In the genomic region with DNA sequence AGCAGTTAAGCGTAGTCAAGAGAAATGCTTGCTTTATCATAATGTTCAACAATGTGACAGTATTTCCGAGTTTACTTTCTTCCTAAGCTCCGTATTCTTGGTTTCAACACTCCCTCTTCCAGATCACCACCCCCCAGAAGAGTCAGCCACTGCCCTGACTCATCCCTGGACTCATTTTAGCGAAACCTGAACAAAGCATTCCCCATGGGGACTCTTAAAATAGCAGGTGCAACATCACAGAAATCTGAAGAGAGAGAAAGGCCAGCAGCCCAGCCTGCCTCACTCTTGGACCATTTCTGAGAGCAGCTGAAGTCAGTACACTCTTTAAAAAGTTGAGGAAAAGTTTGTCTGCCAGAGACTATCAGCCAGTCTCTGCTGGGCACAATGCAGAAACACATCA, we compare ENCODE assay signal across 8 mouse cellular contexts. TPM values are rescaled to one million over a fixed set of nuclear protein-coding genes. Genes with fewer than 3 reads are reported as not detected.
A peak's percentile ranks its signal among the peaks of the same experiment; 100 is the strongest.
DNase-seq lines count a peak whose midpoint lies in the region; ATAC-seq and TF ChIP-seq lines count a peak whose summit lies in the region.

No protein-coding gene starts in this region.

- 24% methylated on average over 4 of the region's 4 CpGs for WGBS in cerebellum, adult 2 months
- WGBS in lung, embryonic 15.5 days = 51% methylated on average over 4 of the region's 4 CpGs
- 71% methylated on average over 4 of the region's 4 CpGs for WGBS in limb, embryonic 12.5 days
- WGBS in stomach, embryonic 16.5 days = 48% methylated on average over 4 of the region's 4 CpGs

- H3K4me1 ChIP-seq in cerebellum, adult 2 months (ENCODE audit: control insufficient read depth, insufficient read depth, low read length) = peaks cover 23% of the 10 kb centered on the region; the same call in 1 of the 2 replicates
- H3K4me1 ChIP-seq in lung, embryonic 15.5 days = peaks cover 8% of the 10 kb centered on the region; the same call in 1 of the 2 replicates
- H3K4me1 ChIP-seq in limb, embryonic 12.5 days (replicated peaks) = peaks cover 19% of the 10 kb centered on the region
- peaks cover 5% of the 10 kb centered on the region; the same call in 1 of the 2 replicates for H3K4me1 ChIP-seq in stomach, embryonic 16.5 days (ENCODE audit: control insufficient read depth, insufficient read depth, low read length)

- no peaks in the 10 kb centered on the region for H3K9me3 ChIP-seq in lung, embryonic 15.5 days
- H3K9me3 ChIP-seq in limb, embryonic 12.5 days = no peaks in the 10 kb centered on the region
- no peaks in the 10 kb centered on the region for H3K9me3 ChIP-seq in stomach, embryonic 16.5 days (replicated peaks; ENCODE audit: control insufficient read depth, low read length)

- H3K4me2 ChIP-seq in lung, embryonic 15.5 days = peak overlapping the region; percentile 92
- H3K4me2 ChIP-seq in limb, embryonic 12.5 days = peak overlapping the region; percentile 86
- peak overlapping the region; percentile 97 for H3K4me2 ChIP-seq in stomach, embryonic 16.5 days (ENCODE audit: low read depth, low read length)

- no peak overlapping the region for H3K27ac ChIP-seq in cerebellum, adult 2 months (ENCODE audit: insufficient read depth, low read length)
- no peak overlapping the region for H3K27ac ChIP-seq in lung, embryonic 15.5 days
- H3K27ac ChIP-seq in limb, embryonic 12.5 days = no peak overlapping the region
- no peak overlapping the region for H3K27ac ChIP-seq in stomach, embryonic 16.5 days (ENCODE audit: low read length)

- H3K4me3 ChIP-seq in cerebellum, adult 2 months (replicated peaks; ENCODE audit: insufficient read depth, low read depth, low read length) = peak overlapping the region; percentile 70
- H3K4me3 ChIP-seq in lung, embryonic 15.5 days = peak overlapping the region; percentile 64
- H3K4me3 ChIP-seq in limb, embryonic 12.5 days (replicated peaks) = peak overlapping the region; percentile 83
- peak overlapping the region; percentile 88 for H3K4me3 ChIP-seq in stomach, embryonic 16.5 days (replicated peaks; ENCODE audit: low read length)

- no peak for TF ChIP-seq POLR2A in cerebellum, adult 2 months (IDR thresholded peaks at IDR 0.05; ENCODE audit: borderline replicate concordance, insufficient read depth, low read length)

- peak in 1 of 2 experiments; percentile 61 for DNase-seq in cerebellum, adult 2 months
- DNase-seq in cerebellum, postnatal 25 days = no peak
- no peak for DNase-seq in lung, postnatal 10 days
- no peak for DNase-seq in layer of hippocampus, adult 9-10 months (ENCODE audit: low spot score)

- TF ChIP-seq CTCF in cerebellum, adult 2 months (IDR thresholded peaks at IDR 0.05; ENCODE audit: borderline replicate concordance, insufficient read depth, low read depth, low read length) = no peak

- no peaks in the 10 kb centered on the region for H3K36me3 ChIP-seq in lung, embryonic 15.5 days
- 0 out of 2 replicates have a peak, but pooled peaks cover 4% of the 10 kb centered on the region for H3K36me3 ChIP-seq in limb, embryonic 12.5 days
- H3K36me3 ChIP-seq in stomach, embryonic 16.5 days (ENCODE audit: control insufficient read depth, insufficient read depth, low read length) = no peaks in the 10 kb centered on the region

- no peak for ATAC-seq in lung, embryonic 15.5 days (ENCODE audit: borderline replicate concordance, extremely low read depth, low FRiP score, low TSS enrichment)
- no peak for ATAC-seq in limb, embryonic 12.5 days (ENCODE audit: insufficient number of reproducible peaks, insufficient read depth, low FRiP score, low TSS enrichment, low read depth)
- ATAC-seq in stomach, embryonic 16.5 days (ENCODE audit: insufficient read depth, low FRiP score) = no peak
- ATAC-seq in megakaryocyte, adult 5-6 weeks (ENCODE audit: poor library complexity, severe bottlenecking) = no peak

- H3K9ac ChIP-seq in lung, embryonic 15.5 days = peak overlapping the region; percentile 14; the same call in 1 of the 2 replicates
- peak overlapping the region; percentile 46 for H3K9ac ChIP-seq in limb, embryonic 12.5 days (replicated peaks)
- H3K9ac ChIP-seq in stomach, embryonic 16.5 days (ENCODE audit: low read length) = peak overlapping the region; percentile 65

- no peaks in the 10 kb centered on the region for H3K27me3 ChIP-seq in cerebellum, adult 2 months (ENCODE audit: control insufficient read depth, insufficient read depth, low read length)
- H3K27me3 ChIP-seq in lung, embryonic 15.5 days = no peaks in the 10 kb centered on the region
- no peaks in the 10 kb centered on the region for H3K27me3 ChIP-seq in limb, embryonic 12.5 days
- H3K27me3 ChIP-seq in stomach, embryonic 16.5 days (ENCODE audit: control insufficient read depth, insufficient read depth, low read length) = no peaks in the 10 kb centered on the region

RNA-seq across cellular contexts. Expression of gene Tmtc2, which starts 2.4 kb away (rescaled TPM):
- 16.3 and 16.7 TPM in 2 replicates for polyA plus RNA-seq in cerebellum, adult 2 months (2012; rRNA removed)
- polyA plus RNA-seq in lung, embryonic 15.5 days (2015; fragmentation: Nextera tagmentation; extraction: Ambion mirVana) = 8.4 and 9.7 TPM in 2 replicates
- polyA plus RNA-seq in limb, embryonic 12.5 days (2016; fragmentation: Nextera tagmentation; extraction: Ambion mirVana) = 26.6 and 27.0 TPM in 2 replicates
- 8.9 and 9.6 TPM in 2 replicates for polyA plus RNA-seq in stomach, embryonic 16.5 days (2015; fragmentation: Nextera tagmentation; extraction: Ambion mirVana)
- total RNA-seq in megakaryocyte, adult 5-6 weeks (2015) = 0.18 TPM in 1 of 2 replicates, not detected in the other
- 0.07 and 0.20 TPM in 2 replicates for total RNA-seq in megakaryocyte, adult 5-6 weeks (2017)

Comparison
In these comparisons a context has a peak if more than half of its experiments do, and no peak if none do; other contexts are left out.
1. H3K9ac ChIP-seq: peak in every context shown above with its lines; median percentile 65 in stomach, embryonic 16.5 days; 46 in limb, embryonic 12.5 days; 14 in lung, embryonic 15.5 days.